Mouse (Mus musculus): ENCODE measurements around the gene Zdhhc8.

Gene Zdhhc8

DNA sequence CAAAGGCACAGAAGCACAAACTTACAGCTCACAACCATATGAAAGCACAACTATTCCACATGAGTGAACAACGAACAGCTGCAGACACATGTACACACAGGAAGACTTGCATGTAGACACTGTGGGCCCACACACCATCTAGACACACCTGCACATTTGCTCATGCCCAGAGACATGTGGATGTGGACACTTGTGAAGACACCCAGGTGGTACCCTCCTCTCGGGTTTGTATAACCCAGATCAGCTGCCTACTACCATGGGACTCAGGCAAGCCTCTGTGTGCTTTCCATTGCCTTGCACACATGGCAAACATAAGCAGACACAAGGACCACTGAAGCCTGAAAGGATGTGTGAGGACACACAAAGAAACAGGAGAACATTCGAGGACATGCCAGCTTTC lies 3.9 kb downstream of the Zdhhc8 start:
- DNase-seq (ENCODE audit: extremely low spot score): no peak

DNA sequence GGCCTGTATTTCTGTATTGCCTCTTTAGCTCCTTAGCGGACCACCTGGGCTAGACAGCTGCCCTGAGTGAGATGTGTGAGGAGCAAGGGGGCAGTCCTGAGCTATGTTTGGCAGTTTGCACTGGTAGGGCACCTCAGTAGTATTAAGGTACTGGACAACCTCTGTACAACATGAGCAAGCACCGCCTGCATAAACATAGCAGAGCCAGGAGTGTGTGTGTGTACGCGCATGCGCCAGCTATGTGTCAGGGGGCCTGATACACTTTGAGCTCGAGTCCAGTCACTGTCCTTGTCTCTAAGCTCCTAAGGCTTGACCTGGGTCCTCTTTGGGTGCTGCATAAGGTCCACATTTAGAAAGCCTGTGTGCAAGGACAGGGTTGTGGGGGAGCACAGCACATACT lies 4.3 kb downstream of the Zdhhc8 start:
- no peak for DNase-seq (ENCODE audit: extremely low spot score)

DNA sequence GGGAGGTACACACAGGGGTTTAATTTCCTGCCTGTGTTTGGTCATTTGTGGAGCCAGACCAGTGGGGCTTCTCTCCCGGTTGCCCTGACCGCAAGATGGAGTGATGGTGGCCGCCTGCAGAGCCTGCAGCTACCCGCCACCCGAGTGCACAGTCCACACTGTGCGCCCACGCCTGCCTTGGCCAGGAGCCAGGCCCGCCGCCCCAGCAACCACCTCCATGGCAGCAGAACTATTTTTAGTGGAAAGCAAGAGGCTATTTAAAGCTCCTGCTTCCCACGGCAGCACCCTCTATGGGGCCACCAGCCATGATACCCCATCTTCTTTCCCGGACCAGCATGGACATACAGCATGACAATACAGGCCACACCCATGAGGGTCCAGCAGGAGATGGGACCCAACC lies 5.3 kb downstream of the Zdhhc8 start:
- no peak for DNase-seq (ENCODE audit: extremely low spot score)

DNA sequence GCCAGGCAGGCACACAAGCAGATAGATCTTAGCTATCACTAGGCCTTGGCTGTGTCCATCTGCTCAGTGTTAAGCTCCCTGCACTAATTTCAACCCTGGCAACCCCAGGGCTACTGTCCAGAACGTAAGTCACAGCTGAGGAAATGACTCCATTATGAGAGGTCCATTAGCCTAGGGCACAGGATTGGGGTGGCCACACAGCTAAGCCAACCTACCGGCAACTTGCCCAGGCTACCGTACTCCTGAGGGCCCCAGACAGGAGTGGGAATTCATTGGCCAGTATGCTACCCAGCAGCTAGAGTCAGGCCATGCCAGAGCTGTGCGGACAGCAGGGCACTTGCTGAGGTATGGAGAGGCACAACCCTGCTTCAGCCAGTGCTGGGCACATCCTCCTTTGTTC lies 6.1 kb downstream of the Zdhhc8 start:
- no peak for DNase-seq (ENCODE audit: extremely low spot score)

DNA sequence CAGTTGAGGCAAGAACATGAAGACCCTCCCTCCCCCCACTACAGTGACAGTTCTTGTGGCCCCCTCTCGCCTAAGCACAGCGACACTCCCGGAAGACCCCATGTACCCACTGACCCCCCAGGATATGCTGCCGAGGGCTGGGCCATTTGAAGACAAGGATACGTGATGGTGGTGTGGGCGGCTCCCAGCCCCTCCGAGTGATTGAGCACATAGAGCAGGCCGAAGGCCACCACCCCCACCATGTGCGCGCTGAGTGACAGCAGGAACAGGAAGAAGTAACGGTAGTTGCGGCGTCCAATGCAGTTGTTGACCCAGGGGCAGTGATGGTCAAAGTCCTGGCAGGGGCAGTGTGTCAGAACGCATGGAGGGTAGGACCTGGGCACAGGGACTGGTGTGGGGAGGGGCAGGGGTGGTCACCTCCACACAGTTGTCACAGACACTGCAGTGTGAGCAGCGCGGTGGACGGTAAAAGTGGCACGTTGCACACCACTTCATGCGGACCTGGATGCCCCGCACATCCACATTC lies 7.0 kb downstream of the Zdhhc8 start:
- no peak for DNase-seq (ENCODE audit: extremely low spot score)

DNA sequence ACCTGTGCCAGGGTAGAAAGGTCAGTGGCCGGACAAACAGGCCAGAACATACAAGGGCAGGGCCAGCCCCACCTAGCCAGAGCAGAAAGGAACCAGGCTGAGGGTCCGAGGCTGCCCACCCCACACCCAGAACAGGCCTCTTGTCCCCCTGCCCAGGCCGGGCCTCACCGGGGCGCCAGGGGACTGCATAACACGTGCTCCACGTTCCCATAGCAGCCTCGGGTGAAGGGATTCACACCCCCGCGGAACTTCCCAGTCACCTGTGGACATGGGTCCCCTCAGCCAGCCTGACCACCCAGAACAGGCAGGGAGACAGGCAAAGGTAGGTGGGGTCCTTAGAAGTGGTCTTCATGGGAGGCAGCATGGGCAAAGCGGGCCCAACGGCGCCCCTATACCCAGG lies 7.7 kb downstream of the Zdhhc8 start:
- DNase-seq (ENCODE audit: extremely low spot score): no peak

DNA sequence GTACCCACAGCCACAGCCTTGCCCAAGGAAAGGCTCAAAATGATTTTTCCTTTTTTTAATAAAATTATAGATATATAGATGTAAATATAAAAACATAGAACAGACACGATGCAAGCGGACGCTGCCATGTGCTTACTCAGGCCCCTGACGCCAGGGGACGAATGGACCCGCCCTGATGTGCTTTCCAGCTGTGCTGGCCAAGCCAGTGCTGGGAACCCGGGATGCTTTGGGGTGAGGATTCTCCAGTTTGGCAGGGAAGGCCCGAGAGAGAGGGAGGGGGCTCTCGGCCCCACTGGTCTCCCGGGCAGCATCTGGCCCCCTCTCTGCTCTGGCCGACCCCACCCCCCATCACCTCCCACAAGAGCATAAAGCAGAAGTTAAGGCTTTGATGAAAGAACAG lies 12.7 kb downstream of the Zdhhc8 start:
- DNase-seq (ENCODE audit: extremely low spot score): no peak

DNA sequence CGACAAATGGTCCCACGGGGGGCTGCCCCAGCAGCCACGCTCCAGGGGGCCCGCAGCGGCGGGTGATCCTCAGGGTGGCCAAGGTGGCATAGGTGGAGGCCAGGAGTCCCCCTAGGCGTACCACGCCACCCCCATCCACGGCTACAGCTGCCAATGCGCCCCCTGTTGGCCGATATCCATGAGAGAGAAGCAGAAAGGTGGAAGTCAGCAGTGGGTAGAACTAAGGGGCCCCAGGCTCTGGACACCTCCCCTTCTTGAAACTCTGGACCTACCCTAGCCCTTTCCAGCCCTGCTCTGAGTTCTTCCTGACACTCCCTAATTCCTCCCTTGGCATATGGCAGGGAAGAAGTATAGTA lies 13.4 kb downstream of the Zdhhc8 start:
- DNase-seq (ENCODE audit: extremely low spot score): no peak

DNA sequence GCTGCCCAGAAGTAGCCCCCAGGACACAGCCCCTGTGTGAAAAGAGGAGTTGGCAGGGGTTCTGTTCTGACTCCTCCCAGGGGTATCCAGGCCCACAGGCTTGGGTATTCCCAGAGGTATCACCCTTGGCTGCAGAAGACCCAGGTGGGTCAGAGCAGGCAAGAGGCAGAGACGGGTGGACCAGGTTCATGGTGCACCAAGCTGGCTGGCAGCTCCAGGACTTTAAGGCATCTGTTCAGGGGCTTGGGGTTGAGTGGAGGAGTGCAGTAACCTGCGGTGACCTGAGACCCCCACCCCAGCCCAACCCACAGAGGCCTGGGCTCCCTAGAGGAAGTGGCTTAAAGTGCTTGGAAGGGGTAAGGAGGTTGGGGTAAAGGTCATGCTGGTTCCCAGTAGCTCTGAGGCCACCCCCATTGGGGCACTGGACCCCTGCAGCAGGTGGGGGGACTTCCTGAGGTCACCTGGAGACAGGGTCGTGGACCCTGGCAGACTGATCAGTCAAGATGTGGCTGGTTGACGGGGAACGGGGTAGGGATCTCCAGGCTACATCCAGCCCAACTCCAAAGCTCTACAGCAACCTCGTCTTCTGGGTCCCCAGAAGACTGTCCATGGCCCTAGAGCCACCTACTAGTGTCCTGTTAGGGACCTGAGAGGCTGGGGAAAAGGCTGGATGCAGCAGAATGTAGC lies 13.9 kb downstream of the Zdhhc8 start:
- no peak for DNase-seq (ENCODE audit: extremely low spot score)

DNA sequence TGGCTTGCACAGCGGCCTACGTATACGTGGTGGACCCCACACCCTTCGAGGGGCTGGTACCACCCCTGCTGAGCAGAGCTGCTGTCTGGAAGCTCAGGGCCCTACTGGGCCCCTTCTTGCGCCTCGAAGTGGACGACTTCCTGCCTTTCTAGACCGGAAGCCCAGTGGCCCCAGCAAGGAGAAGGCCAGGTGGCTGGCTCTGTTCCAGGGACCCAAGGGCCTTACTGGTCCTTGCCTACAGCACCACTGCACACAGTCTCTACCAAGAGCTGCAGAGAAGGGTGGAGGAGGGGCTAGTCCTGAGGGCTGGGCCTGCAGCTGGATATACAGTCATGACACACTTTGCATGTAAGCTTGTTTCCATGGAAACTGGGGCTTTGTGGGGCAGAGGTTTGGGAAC lies 14.9 kb downstream of the Zdhhc8 start:
- no peak for DNase-seq (ENCODE audit: extremely low spot score)

DNA sequence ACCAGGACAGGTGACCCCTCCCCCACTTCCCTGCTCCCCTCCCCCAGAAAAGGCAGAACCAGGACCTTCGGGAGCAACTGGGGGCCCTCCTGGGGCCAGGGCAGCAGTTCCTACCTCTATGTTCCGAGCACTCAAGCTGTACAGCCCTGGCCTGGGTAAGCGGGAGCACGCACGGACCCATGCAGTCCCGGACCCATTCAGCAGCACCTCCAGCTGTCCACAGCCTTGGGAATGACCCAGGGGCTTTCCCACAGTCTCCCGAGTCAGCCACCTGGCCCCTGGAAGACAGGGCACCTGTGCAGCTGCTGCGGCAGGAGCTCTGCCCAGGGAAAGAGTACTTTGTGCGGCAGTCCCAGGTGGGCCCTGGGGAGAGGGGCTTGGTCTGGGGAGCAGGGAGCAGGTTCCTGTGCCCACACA lies 16.3 kb downstream of the Zdhhc8 start:
- DNase-seq (ENCODE audit: extremely low spot score): no peak

DNA sequence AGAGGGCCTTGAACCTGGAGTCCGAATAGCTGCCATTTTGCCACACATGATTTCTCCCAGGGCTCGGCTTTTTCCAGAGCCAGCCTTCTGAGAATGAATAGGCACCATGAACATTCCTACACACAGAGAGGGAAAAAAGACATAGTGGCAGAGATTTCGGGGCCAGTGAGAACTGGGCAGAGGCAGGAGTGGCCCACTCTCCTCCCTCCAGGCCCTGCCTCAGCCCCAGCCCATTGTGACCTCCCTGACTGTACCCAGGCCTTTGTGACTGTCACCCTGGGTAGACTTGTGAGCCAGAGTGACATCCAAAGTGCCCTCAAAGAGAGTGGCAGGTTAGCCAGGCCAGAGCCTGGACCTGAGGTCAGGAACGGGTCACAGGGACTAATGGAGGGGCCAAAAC lies 17.4 kb downstream of the Zdhhc8 start, which contains the start of gene Ccdc188:
Gene Ccdc188 (plus strand): TSS at position 301 of the 400 bp plus-strand sequence.
- no peak for DNase-seq (ENCODE audit: extremely low spot score)

DNA sequence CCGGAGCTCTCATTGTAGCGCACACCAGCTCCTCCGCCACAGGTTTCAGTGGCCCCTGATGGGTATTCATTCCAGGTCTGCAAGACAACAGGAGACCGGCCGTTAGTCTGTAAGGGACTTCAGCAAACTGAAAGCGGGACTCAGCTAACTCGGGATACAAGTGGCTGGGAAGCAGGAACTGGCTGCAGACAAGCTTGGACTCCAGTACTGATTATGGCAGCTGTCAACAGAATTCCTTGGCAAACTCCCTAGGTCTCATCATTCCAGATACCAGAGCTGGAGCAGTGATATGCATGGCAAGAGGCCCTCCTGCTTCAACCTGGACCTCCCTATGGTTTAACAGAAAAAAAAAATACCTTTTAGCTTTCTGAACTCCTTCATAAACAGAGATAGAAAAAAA lies 20.1 kb downstream of the Zdhhc8 start:
- no peak for DNase-seq (ENCODE audit: extremely low spot score)

DNA sequence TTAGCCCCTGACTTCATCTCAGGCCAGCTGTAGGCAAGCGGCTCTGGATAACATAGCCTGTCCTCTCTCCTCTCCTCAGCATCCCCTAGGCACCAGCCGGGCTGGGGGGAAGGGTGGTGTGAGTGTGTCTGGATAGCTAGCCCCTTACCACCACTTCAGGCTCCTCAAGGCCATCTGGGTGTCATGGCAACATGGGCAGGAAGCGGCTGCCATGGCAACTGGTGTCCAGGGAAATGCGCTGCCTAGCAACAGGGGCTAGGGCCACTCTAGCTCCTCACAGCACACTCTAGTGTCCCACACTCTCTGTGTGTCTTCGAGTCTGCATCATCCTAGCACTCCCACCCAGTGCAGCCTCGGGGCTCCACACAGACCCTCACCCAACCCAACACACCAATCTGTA lies 21.2 kb downstream of the Zdhhc8 start:
- DNase-seq (ENCODE audit: extremely low spot score): peak; percentile 72

DNA sequence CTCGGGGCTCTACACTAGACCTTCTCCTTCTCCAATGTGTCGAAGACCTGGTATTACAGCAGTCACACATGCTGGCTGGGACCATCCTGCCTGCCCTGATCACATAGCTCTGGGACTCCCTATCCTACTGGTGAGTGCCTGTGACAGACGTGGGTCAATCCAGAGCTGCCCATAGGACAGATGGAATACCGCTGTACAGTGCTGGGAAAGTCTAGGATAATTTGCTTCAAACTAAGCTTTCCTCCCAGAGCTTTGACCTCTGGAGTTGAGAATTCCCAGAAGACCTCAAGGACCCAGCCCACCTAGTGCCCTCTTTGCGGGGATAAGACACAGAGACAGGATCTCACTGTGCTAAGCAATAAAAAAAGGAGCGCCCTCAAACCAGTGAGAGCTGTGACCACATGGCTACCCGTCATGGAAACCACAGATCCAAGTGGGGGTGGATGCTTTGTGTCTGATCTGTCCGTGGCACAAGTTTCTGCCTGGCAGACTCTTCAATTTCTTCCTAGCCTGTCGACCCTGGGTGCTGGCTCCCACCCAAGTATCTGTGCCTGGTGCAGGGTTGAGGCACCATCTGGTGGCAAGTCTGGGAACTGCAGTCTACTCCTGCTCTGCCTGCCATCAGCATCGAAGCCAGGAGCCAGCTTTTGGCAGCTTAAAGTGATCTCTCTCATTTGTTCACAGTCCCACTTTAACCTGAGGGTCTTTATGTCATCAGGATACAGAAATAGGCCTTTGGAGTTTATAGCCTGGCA lies 23.3 kb downstream of the Zdhhc8 start:
- peak; percentile 83 for DNase-seq (ENCODE audit: extremely low spot score)

DNA sequence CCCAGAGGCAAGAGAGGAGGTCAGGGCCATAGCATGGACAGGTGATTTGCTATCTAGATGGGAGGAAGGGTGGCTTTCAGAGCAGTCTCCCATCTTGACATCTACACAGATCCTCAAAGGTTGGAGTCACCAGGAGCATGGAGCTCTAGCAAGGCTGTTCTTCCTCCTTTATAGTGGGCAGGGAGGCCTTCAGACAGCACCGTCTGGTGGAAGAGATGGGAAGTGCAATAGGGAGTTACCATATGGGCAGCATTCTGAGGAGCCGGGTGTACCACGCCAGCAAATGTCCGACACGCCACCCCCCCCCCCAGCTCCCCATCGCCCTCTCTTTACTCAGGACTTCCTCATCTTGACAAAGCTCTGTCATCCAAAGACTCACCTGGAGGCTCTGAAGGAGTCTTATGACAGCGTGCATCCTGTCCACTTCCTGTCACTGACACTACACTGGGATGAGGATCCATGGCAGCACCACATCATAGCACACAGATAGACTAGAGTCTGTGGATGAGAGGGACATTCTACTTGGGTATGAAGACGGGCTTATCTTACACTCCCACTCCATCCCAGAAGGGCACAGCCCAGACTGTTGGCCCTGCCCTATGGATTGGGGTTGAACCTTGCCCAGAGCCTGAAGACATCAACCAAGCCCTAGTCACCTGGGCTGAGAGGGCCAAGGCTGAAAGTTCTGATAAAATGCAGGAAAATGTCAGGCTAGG lies 24.1 kb downstream of the Zdhhc8 start:
- peak; percentile 61 for DNase-seq (ENCODE audit: extremely low spot score)

DNA sequence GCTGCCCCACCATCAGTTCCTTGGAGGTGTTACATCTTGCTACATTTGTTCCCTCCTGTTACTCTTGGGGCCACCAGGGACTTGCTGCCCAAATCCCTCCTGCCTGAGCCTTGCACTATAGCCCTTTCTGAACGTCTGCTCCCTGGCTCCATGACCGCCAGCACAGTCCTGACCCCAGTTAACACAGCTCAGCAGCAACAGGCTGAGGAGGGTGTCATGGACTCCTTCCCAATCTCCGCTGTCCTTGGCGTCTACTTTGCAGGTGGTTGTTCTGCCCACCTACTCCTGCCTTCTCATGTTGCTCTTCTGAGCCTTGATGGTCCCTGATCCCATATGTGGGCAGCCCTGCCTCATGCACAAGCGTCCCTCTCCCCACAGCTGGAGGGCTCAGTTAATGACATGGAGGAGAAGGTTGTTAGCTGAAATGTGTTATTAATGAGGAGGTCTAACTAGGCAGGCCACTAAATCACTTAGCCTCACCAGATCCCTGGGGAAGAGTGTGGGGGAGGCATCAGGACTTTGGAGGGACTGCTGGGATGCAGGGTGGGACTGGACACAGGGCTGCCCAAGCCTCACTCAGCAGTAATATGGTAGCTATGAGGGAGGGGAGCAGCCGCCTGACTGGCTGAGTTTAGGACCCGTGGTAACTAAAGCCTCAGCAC lies 31.4 kb downstream of the Zdhhc8 start:
- DNase-seq (ENCODE audit: extremely low spot score): no peak

DNA sequence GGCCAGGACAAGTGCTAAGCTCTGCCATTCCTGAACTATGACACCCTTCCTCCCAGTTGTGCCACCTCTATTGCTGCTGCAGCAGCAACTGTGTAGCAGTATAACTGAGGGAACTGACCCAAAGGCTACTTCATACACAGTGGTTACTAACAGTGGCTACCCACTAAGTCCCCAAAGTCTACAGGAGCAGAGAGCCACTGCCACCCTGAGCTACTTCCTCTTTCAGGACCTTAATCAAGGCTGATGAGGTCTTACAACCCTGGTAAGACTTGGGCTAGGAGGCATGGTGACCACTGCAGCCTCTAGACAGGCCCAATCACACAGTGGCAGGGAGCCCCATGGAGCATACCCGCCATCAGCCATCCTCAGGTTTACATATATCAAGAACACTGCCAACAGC lies 32.9 kb downstream of the Zdhhc8 start:
- DNase-seq (ENCODE audit: extremely low spot score): no peak

DNA sequence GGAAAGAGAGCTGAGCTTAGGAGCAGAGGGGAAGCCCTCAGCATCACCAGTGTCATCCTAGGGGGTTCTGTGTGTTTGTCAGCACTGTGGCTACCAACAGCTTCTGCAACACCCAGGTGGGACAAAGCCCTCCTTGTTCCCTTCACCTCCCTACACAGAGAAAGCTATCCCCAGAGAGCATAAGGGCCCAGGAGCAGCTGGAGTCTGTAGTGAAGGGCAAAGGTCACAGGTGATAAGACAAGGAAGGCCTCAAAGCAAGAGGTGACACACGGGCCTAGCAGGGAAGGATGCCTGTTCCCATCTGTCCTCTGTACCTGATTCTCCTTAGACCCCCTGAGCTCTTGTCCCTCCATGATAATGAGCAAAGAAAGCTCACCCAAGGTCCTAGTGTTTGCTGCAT lies 33.3 kb downstream of the Zdhhc8 start:
- no peak for DNase-seq (ENCODE audit: extremely low spot score)

DNA sequence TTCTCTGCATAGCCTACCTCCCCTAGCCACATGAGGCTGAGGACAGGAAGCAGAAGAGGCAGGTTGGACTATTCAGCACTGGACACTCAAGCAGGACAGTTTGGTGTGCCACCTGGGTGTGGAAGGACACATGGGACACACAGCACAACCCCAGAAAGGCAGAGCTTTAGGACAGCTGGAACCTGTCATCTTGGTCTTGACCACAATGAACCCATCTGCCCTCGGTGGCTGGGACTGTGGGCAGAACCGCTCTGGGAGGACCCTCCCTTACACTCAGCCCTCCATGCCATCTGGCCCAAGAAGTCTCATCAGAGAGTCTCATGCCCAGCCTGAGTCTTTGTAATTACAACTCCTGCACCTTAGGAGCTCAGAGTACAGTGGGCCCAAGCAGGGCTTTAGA lies 34.9 kb downstream of the Zdhhc8 start:
- no peak for DNase-seq (ENCODE audit: extremely low spot score)

DNA sequence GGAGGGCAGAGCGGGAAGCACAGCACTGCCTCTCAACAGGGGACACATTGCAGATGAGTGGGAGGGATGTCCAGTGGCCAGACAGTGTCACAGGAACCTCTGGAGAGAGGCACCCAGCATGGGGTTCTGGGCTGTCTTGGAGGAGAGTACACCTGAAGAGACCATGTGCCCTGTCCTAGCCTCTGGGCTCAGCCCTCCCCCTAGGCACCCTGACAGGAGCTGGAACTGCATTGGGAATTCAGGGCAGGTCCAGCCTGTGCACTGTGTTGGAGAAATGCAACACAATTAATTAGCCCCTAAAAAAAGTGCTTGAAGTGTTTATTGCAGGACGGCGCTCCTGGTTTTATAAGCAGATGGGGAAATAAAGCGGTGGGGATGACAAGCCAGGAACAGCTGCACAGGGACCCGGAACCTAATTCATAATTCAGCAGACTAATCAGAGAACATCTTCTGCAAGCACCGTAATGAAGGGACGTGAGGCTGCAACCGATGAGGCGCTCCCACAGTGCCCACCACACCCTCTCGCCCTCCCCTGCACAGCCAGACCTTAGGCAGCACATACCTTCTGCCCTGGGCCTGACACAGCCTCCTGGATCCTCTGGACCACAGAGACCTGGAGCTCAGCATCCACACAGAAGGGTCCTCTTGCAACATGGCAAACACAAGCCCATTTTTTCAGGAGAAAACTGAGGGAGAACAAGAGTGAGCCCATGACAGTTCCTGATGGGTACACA lies 36.4 kb downstream of the Zdhhc8 start:
- DNase-seq (ENCODE audit: extremely low spot score): no peak

DNA sequence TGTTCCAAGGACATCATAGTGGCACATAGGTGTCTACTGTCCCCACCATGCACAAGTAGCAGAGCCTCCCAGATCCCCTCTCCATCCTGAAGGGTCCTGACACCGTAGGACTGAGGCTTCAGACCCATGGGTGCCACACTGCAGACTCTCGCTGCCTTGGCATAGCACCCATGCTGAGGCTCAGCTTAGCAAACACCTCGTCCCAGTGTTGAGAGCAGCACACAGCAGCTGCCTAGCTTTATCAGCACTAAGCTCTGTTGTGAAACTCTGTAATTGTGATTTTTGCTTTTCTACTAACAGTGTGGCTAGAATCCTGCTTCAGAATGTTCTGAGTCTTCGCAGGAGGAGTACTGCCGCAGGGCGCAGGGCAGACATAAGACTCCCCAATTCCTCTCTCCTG lies 37.1 kb downstream of the Zdhhc8 start:
- DNase-seq (ENCODE audit: extremely low spot score): no peak
